Mouse (Mus musculus) activated CD4-positive, CD25-positive, alpha-beta regulatory T cell, adult 4 months (primary cell): ENCODE data around the gene Duxf3. TPM values are rescaled to one million over a fixed set of nuclear protein-coding genes. Genes with fewer than 3 reads are reported as not detected.
"Not testable (repeated sequence)": the region's sequence is repeated elsewhere in the genome, so short reads cannot be mapped to it uniquely, and the experiment has no call there.

ENCODE experiments used
- ATAC-seq: one replicate; pipeline ENCODE4 v1.8.0; 2017
- polyA plus RNA-seq, 2 experiments: library from polyadenylated mRNA; unstranded; fragments of 100-300 nt; shearing (Covaris generic); gene quantifications; one replicate each; pipeline ENCODE4 v1.2.1; 2017

Gene Duxf3
- under 1 TPM in 1 of 2 experiments, not detected in 1; 0.24 TPM for polyA plus RNA-seq

- ATAC-seq, result not testable (repeated sequence)
Measured at GRCm38 (mm10) chr10:58232641-58232969, at the start of gene Duxf3. Gene Duxf3 (minus strand): TSS chr10:58232675.

GRCm38 (mm10) chr10:58282238-58282637 is 49.8 kb upstream of the Duxf3 start:
- peak; percentile 65 for ATAC-seq

- no peak for ATAC-seq
Measured at GRCm38 (mm10) chr10:58258466-58258865, 26.0 kb upstream of the Duxf3 start.

GRCm38 (mm10) chr10:58255954-58256353 is 23.5 kb upstream of the Duxf3 start:
- ATAC-seq, result no peak

- ATAC-seq, result peak; percentile 99
Measured at GRCm38 (mm10) chr10:58255213-58255892, 22.9 kb upstream of the Duxf3 start, which contains the start of gene Gcc2. Gene Gcc2 (plus strand): TSS chr10:58255497.

- no peak for ATAC-seq
Measured at GRCm38 (mm10) chr10:58254635-58255175, 22.2 kb upstream of the Duxf3 start.

- ATAC-seq, result no peak
Measured at GRCm38 (mm10) chr10:58249535-58249934, 17.1 kb upstream of the Duxf3 start.

- not testable (repeated sequence) for ATAC-seq
Measured at GRCm38 (mm10) chr10:58238984-58239740, 6.7 kb upstream of the Duxf3 start.

- ATAC-seq, result no peak
Measured at GRCm38 (mm10) chr10:58236613-58237012, 4.1 kb upstream of the Duxf3 start, which contains the start of gene Gm4981. Gene Gm4981 (minus strand): TSS chr10:58236701.

GRCm38 (mm10) chr10:58234985-58235384 is 2.5 kb upstream of the Duxf3 start:
- not testable (repeated sequence) for ATAC-seq

GRCm38 (mm10) chr10:58233740-58234121 is 1.3 kb upstream of the Duxf3 start:
- not testable (repeated sequence) for ATAC-seq

GRCm38 (mm10) chr10:58233054-58233739 is 722 bp upstream of the Duxf3 start:
- ATAC-seq, result peak; percentile 22

GRCm38 (mm10) chr10:58231779-58232640 is 465 bp downstream of the Duxf3 start:
- ATAC-seq, result peak; percentile 36

- ATAC-seq, result not testable (repeated sequence)
Measured at GRCm38 (mm10) chr10:58231088-58231487, 1.4 kb downstream of the Duxf3 start.

GRCm38 (mm10) chr10:58230021-58230420 is 2.5 kb downstream of the Duxf3 start:
- ATAC-seq, result not testable (repeated sequence)

GRCm38 (mm10) chr10:58227798-58228197 is 4.7 kb downstream of the Duxf3 start:
- ATAC-seq, result not testable (repeated sequence)

GRCm38 (mm10) chr10:58226357-58226756 is 6.1 kb downstream of the Duxf3 start:
- ATAC-seq, result not testable (repeated sequence)

- ATAC-seq, result peak; percentile 32
Measured at GRCm38 (mm10) chr10:58224827-58225785, 7.4 kb downstream of the Duxf3 start, which contains the start of gene AW822073. Gene AW822073 (minus strand): TSS chr10:58224930.

GRCm38 (mm10) chr10:58223972-58224805 is 8.3 kb downstream of the Duxf3 start:
- peak; percentile 28 for ATAC-seq

- ATAC-seq, result not testable (repeated sequence)
Measured at GRCm38 (mm10) chr10:58223161-58223560, 9.3 kb downstream of the Duxf3 start.
